Mouse (Mus musculus): ENCODE data around the gene Klhdc1.

- no peak for TF ChIP-seq POLR2A (IDR thresholded peaks at IDR 0.05; ENCODE audit: insufficient read depth, low read depth, low read length)
- no peak for TF ChIP-seq CTCF (IDR thresholded peaks at IDR 0.05)
- no peak for TF ChIP-seq EP300 (IDR thresholded peaks at IDR 0.05; ENCODE audit: insufficient read depth, low read depth, low read length)
Measured at GRCm38 (mm10) chr12:69207926-69208325, 33.0 kb upstream of the Klhdc1 start.
